Mouse (Mus musculus) midbrain, postnatal 0 days (tissue): ENCODE results near the gene Mmp17. TPM values are rescaled to one million over a fixed set of nuclear protein-coding genes. Genes with fewer than 3 reads are reported as not detected.
"Not testable (repeated sequence)": the region's sequence is repeated elsewhere in the genome, so short reads cannot be mapped to it uniquely, and the experiment has no call there.

Experiments used
- ATAC-seq: fragments of 200-750 bp; cut with Nextera tagmentation; 2 replicates; pipeline ENCODE4 v1.8.0; 2017; ENCODE audit warnings: moderate number of reproducible peaks, mild to moderate bottlenecking, moderate TSS enrichment, moderate library complexity; ENCODE audit not compliant: low FRiP score
- DNase-seq: peaks from one replicate; pipeline ENCODE4 v3.0.0-alpha.2; 2015; ENCODE audit warnings: low spot score
- H3K27ac ChIP-seq: fragments of 300-500 bp; sonication (generic); 2 replicates; pipeline ENCODE4 v1.5.1; 2014; ENCODE audit warnings: low read depth, mild to moderate bottlenecking, low read length, mixed read lengths
- H3K27me3 ChIP-seq: fragments of 300-500 bp; sonication (generic); 2 replicates; pipeline ENCODE4 v1.6.1; 2014; ENCODE audit warnings: low read length, control low read depth, mixed read lengths; ENCODE audit not compliant: insufficient read depth
- H3K36me3 ChIP-seq: fragments of 300-500 bp; sonication (generic); 2 replicates; pipeline ENCODE4 v1.6.1; 2014; ENCODE audit warnings: low read length, control low read depth, mixed read lengths; ENCODE audit not compliant: insufficient read depth
- H3K4me1 ChIP-seq: fragments of 300-500 bp; sonication (generic); 2 replicates; pipeline ENCODE4 v1.6.1; 2014; ENCODE audit warnings: mild to moderate bottlenecking, control low read depth, antibody characterized with exemption, low read length, mixed read lengths; ENCODE audit not compliant: insufficient read depth
- H3K4me2 ChIP-seq: fragments of 300-500 bp; sonication (generic); 2 replicates; pipeline ENCODE4 v1.6.1; 2014; ENCODE audit warnings: low read depth, mild to moderate bottlenecking, low read length, mixed read lengths; ENCODE audit not compliant: poor library complexity, severe bottlenecking
- H3K4me3 ChIP-seq: fragments of 300-500 bp; sonication (generic); 2 replicates; pipeline ENCODE4 v1.5.1; 2014; ENCODE audit warnings: low read depth, mild to moderate bottlenecking, low read length, moderate library complexity
- H3K9ac ChIP-seq: fragments of 300-500 bp; sonication (generic); replicated peaks from 2 replicates; pipeline ENCODE4 v1.6.1; 2014; ENCODE audit warnings: mild to moderate bottlenecking, low read length, moderate library complexity, mixed read lengths; ENCODE audit not compliant: poor library complexity, severe bottlenecking
- H3K9me3 ChIP-seq: fragments of 300-500 bp; sonication (generic); 2 replicates; pipeline ENCODE4 v1.6.1; 2016; ENCODE audit warnings: low read length, control low read depth
- CTCF ChIP-seq: IDR thresholded peaks from 2 replicates; pipeline ENCODE4 v1.5.1; 2016; ENCODE audit warnings: antibody characterized with exemption, mild to moderate bottlenecking
- WGBS: fragments of 180-500 bp; shearing (Covaris S2); extraction: QIAGEN DNeasy Blood & Tissue Kit; methylation state at CpG from one replicate; pipeline ENCODE4 v1.1.7; 2014; 5-methylcytosine and 5-hydroxymethylcytosine counted together
- polyA plus RNA-seq: library from polyadenylated mRNA; unstranded; fragments of >200 nt; fragmentation: Nextera tagmentation; extraction: Ambion mirVana; gene quantifications from 2 replicates; pipeline ENCODE4 v1.2.1, GENCODE M21; 2015
- total RNA-seq: library from RNA; depleted of rRNA; stranded (reverse); fragments of >200 nt; gene quantifications from 2 replicates; pipeline ENCODE4 v1.2.3, GENCODE M21; 2014

Gene Mmp17
- total and polyA plus RNA-seq, 2 experiments from 2014 or later: 11.6 to 24.6 TPM

GRCm38 (mm10) chr5:129621361-129621760, 37.4 kb downstream of the Mmp17 start:
- ATAC-seq (no peak), DNase-seq (no peak)
- WGBS: 88% methylated on average over 5 of the region's 5 CpGs
- TF ChIP-seq CTCF: no peak
- Histone ChIP-seq H3K9me3 (no peaks in the 10 kb centered on the region), H3K4me3 (no peak overlapping the region), H3K4me2 (no peak overlapping the region), H3K9ac (no peak overlapping the region), H3K4me1 (no peaks in the 10 kb centered on the region), H3K27ac (no peak overlapping the region), H3K27me3 (no peaks in the 10 kb centered on the region), H3K36me3 (no peaks in the 10 kb centered on the region)

DNA sequence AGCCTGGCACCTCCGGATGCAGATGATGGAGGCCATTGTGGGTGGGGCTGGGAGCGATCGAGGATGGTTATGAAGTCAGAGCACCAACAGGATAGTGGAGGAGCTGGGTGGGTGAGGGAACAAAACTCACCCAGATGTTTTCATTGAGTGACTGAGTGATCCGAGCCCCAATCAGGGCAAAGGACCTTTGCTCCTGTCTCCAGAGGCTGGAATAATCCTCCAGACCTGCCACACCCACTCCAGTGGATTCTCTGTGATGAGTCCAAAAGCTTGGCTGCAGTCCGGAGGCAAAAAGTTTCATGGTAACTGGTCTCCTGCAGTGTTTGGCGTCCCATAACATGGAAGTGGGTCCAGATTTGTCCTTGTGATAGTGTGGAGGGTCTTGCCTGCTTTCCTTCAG, 42.1 kb downstream of the Mmp17 start:
- H3K36me3 ChIP-seq: no peaks in the 10 kb centered on the region
- H3K27ac ChIP-seq: no peak overlapping the region
- H3K4me2 ChIP-seq: no peak overlapping the region
- no peak for TF ChIP-seq CTCF
- no peaks in the 10 kb centered on the region for H3K27me3 ChIP-seq
- DNase-seq (no peak), ATAC-seq (no peak)
- no peak overlapping the region for H3K9ac ChIP-seq
- H3K4me1 ChIP-seq: no peaks in the 10 kb centered on the region
- H3K4me3 ChIP-seq: no peak overlapping the region
- no peaks in the 10 kb centered on the region for H3K9me3 ChIP-seq
- 89% methylated on average over 6 of the region's 6 CpGs for WGBS

DNA sequence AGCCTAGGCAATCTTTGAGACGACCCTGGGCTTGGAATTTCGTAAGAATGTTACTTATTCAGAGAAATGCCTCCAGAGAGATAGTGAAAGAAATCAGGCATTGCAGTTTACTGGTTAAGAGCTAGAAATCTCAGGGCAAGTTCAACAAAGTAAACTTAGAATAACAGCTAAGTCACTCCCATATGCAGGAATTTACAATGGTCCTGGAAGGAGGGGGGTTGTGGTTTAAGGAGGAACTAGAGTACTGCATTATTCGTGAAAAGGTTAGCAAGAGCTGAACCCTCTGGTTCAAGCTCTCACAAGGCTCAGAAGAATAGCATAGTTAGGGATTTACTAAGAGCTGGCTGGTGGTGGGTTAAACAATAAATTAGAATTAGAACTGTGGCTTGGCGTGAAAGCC, 42.6 kb downstream of the Mmp17 start:
- not testable (repeated sequence) for DNase-seq, H3K9me3 ChIP-seq, ATAC-seq, H3K9ac ChIP-seq, H3K36me3 ChIP-seq, H3K4me1 ChIP-seq, H3K4me3 ChIP-seq, H3K27me3 ChIP-seq, H3K27ac ChIP-seq, H3K4me2 ChIP-seq
- 78% methylated on average over 4 of the region's 4 CpGs for WGBS

- H3K4me2 ChIP-seq, ATAC-seq, H3K4me3 ChIP-seq, H3K27ac ChIP-seq, H3K36me3 ChIP-seq, H3K27me3 ChIP-seq, H3K9ac ChIP-seq, H3K4me1 ChIP-seq, DNase-seq, H3K9me3 ChIP-seq: not testable (repeated sequence)
- 79% methylated on average over 2 of the region's 2 CpGs for WGBS
Measured at GRCm38 (mm10) chr5:129632270-129633250, 48.6 kb downstream of the Mmp17 start.

GRCm38 (mm10) chr5:129650858-129651257, 66.9 kb downstream of the Mmp17 start:
- no peaks in the 10 kb centered on the region for H3K27me3 ChIP-seq
- TF ChIP-seq CTCF: no peak
- DNase-seq (no peak), ATAC-seq (no peak)
- H3K9me3 ChIP-seq: no peaks in the 10 kb centered on the region
- H3K4me3 ChIP-seq: no peak overlapping the region
- H3K36me3 ChIP-seq: 0 out of 2 replicates have a peak, but pooled peaks cover 4% of the 10 kb centered on the region
- no peak overlapping the region for H3K9ac ChIP-seq
- WGBS: 88% methylated on average over 5 of the region's 5 CpGs
- H3K4me1 ChIP-seq: no peaks in the 10 kb centered on the region
- no peak overlapping the region for H3K4me2 ChIP-seq
- no peak overlapping the region for H3K27ac ChIP-seq

GRCm38 (mm10) chr5:129657016-129657415, 73.0 kb downstream of the Mmp17 start:
- Histone ChIP-seq H3K27ac (no peak overlapping the region), H3K4me2 (no peak overlapping the region), H3K36me3 (peaks cover 52% of the 10 kb centered on the region), H3K4me3 (no peak overlapping the region), H3K27me3 (no peaks in the 10 kb centered on the region), H3K9ac (no peak overlapping the region), H3K4me1 (no peaks in the 10 kb centered on the region), H3K9me3 (no peaks in the 10 kb centered on the region)
- DNase-seq (no peak), ATAC-seq (no peak)
- WGBS: 98% methylated on average over 10 of the region's 10 CpGs
- no peak for TF ChIP-seq CTCF
